ENCODE assay signal across 28 mouse cellular contexts in the genomic region with DNA sequence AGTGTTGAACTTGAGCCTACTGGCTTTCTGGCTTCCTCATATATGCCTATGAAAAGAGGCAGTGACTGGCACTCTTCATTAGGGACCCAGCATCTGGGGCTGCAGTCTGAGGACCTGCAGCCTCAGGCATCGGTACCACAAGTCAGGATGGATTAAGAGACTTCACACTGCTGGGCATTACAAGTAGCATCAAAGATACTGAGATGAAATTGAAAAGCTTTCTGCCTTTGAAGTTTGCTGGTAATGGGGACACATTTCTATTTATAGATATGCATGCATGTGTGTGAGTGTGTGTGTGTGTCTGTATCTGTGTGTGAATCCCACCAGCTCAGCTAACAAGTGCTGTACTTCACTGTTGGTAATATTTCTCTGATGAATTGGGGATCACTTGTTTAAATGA. TPM values are rescaled to one million over a fixed set of nuclear protein-coding genes. Genes with fewer than 3 reads are reported as not detected.
A peak's percentile ranks its signal among the peaks of the same experiment; 100 is the strongest.
DNase-seq lines count a peak whose midpoint lies in the region; ATAC-seq and TF ChIP-seq lines count a peak whose summit lies in the region.
"Had no signal": no experiment of that assay in that cellular context is flagged by ENCODE, and none has a peak within 500 bp of the region (broad histone marks: within the 10 kb centered on the region; RNA-seq: fewer than 3 reads in every experiment).

No protein-coding gene starts in this region.

- no peaks in the 10 kb centered on the region for H3K36me3 ChIP-seq in heart, embryonic 13.5 days
- peaks cover 27% of the 10 kb centered on the region for H3K36me3 ChIP-seq in megakaryocyte, embryonic 14.5 days (replicated peaks; ENCODE audit: low read length)
- no peaks in the 10 kb centered on the region for H3K36me3 ChIP-seq in midbrain, embryonic 15.5 days (replicated peaks)
- H3K36me3 ChIP-seq in myocyte (ENCODE audit: control insufficient read depth, insufficient read depth) = no peaks in the 10 kb centered on the region
- H3K36me3 ChIP-seq: embryonic facial prominence, embryonic 13.5 days; hindbrain, embryonic 10.5 days; limb, embryonic 13.5 days; liver, embryonic 13.5 days; neural tube, embryonic 13.5 days; stomach, embryonic 15.5 days had no signal

- no peak overlapping the region for H3ac ChIP-seq in myocyte (ENCODE audit: control insufficient read depth, insufficient read length)

- peaks cover 92% of the 10 kb centered on the region for H3K4me1 ChIP-seq in heart, embryonic 13.5 days
- peaks cover 96% of the 10 kb centered on the region for H3K4me1 ChIP-seq in megakaryocyte, embryonic 14.5 days
- peaks cover 19% of the 10 kb centered on the region for H3K4me1 ChIP-seq in midbrain, embryonic 15.5 days

- no peak overlapping the region for H3K4me3 ChIP-seq in heart, embryonic 13.5 days
- H3K4me3 ChIP-seq in megakaryocyte, embryonic 14.5 days (replicated peaks) = peak overlapping the region; percentile 28
- no peak overlapping the region for H3K4me3 ChIP-seq in midbrain, embryonic 15.5 days
- H3K4me3 ChIP-seq in myocyte = no peak overlapping the region
- H3K4me3 ChIP-seq: embryonic facial prominence, embryonic 13.5 days; erythroblast, embryonic 14.5 days; forebrain, embryonic 13.5 days; gastrocnemius, adult 2 months; hindbrain, embryonic 10.5 days; limb, embryonic 13.5 days; liver, embryonic 13.5 days; neural tube, embryonic 13.5 days; stomach, embryonic 15.5 days had no signal

- no peaks in the 10 kb centered on the region for H3K27me3 ChIP-seq in heart, embryonic 13.5 days (replicated peaks)
- no peaks in the 10 kb centered on the region for H3K27me3 ChIP-seq in megakaryocyte, embryonic 14.5 days (replicated peaks)
- H3K27me3 ChIP-seq in midbrain, embryonic 15.5 days (replicated peaks) = no peaks in the 10 kb centered on the region
- H3K27me3 ChIP-seq in myocyte (ENCODE audit: control insufficient read depth, insufficient read depth, insufficient read length) = no peaks in the 10 kb centered on the region
- H3K27me3 ChIP-seq: embryonic facial prominence, embryonic 13.5 days; forebrain, embryonic 13.5 days; limb, embryonic 13.5 days; liver, embryonic 13.5 days; neural tube, embryonic 13.5 days; stomach, embryonic 15.5 days had no signal

- H3K9me3 ChIP-seq in heart, embryonic 13.5 days = no peaks in the 10 kb centered on the region
- no peaks in the 10 kb centered on the region for H3K9me3 ChIP-seq in megakaryocyte, embryonic 14.5 days
- no peaks in the 10 kb centered on the region for H3K9me3 ChIP-seq in midbrain, embryonic 15.5 days
- H3K9me3 ChIP-seq: embryonic facial prominence, embryonic 13.5 days; forebrain, embryonic 13.5 days; hindbrain, embryonic 10.5 days; limb, embryonic 13.5 days; liver, embryonic 13.5 days; neural tube, embryonic 13.5 days; stomach, embryonic 15.5 days had no signal

- ATAC-seq in heart, embryonic 13.5 days (ENCODE audit: extremely low read depth, insufficient number of reproducible peaks, low FRiP score, low TSS enrichment) = no peak
- no peak for ATAC-seq in megakaryocyte, adult 5-6 weeks (ENCODE audit: poor library complexity, severe bottlenecking)
- peak; percentile 87 for ATAC-seq in midbrain, embryonic 15.5 days (replicated peaks)
- ATAC-seq: forebrain, embryonic 13.5 days had no signal

- no peak for DNase-seq in heart, postnatal 36 days
- DNase-seq in spleen, adult 18-20 months = no peak
- DNase-seq: adrenal gland, adult 8-10 months; cerebellum, adult 8-10 months; cerebellum, postnatal 36 days; embryo, embryonic 11 days; gastrocnemius, adult 2 months; kidney, adult 18-20 months; kidney, postnatal 4 days; liver, embryonic 13.5 days; lung, adult 2 months; lung, postnatal 14 days; right cerebral cortex, adult 18-20 months; right cerebral cortex, postnatal 4 days; thymus, postnatal 25 days had no signal

- H3K9ac ChIP-seq in heart, embryonic 13.5 days = no peak overlapping the region
- no peak overlapping the region for H3K9ac ChIP-seq in midbrain, embryonic 15.5 days
- H3K9ac ChIP-seq: embryonic facial prominence, embryonic 13.5 days; forebrain, embryonic 13.5 days; limb, embryonic 13.5 days; liver, embryonic 13.5 days; neural tube, embryonic 13.5 days; stomach, embryonic 15.5 days had no signal

- intact Hi-C loops in heart, postnatal 36 days (cut with DNase I) = no loop called here

- TF ChIP-seq POLR2A in myocyte (IDR thresholded peaks at IDR 0.05; ENCODE audit: insufficient read length, low read depth) = no peak

- WGBS in heart, embryonic 13.5 days = 30% methylated on average over 1 of the region's 1 CpGs
- 18% methylated on average over 1 of the region's 1 CpGs for WGBS in midbrain, embryonic 15.5 days

- H3K79me2 ChIP-seq in myocyte (ENCODE audit: control insufficient read depth, insufficient read depth) = peaks cover 8% of the 10 kb centered on the region

- H3K27ac ChIP-seq in heart, embryonic 13.5 days (replicated peaks) = peak overlapping the region; percentile 78
- H3K27ac ChIP-seq in midbrain, embryonic 15.5 days = 0 out of 2 replicates have a peak overlapping the region, but pooled peaks have one; percentile 4
- H3K27ac ChIP-seq: embryonic facial prominence, embryonic 13.5 days; forebrain, embryonic 13.5 days; gastrocnemius, adult 2 months; hindbrain, embryonic 10.5 days; limb, embryonic 13.5 days; liver, embryonic 13.5 days; neural tube, embryonic 13.5 days had no signal

- no peak overlapping the region for H3K4me2 ChIP-seq in heart, embryonic 13.5 days
- H3K4me2 ChIP-seq in midbrain, embryonic 15.5 days = no peak overlapping the region
- peak overlapping the region; percentile 46 for H3K4me2 ChIP-seq in myocyte (ENCODE audit: low read depth)
- H3K4me2 ChIP-seq: embryonic facial prominence, embryonic 13.5 days; forebrain, embryonic 13.5 days; limb, embryonic 13.5 days; liver, embryonic 13.5 days; neural tube, embryonic 13.5 days; stomach, embryonic 15.5 days had no signal

TF ChIP-seq in myocyte, 11 proteins besides CTCF, POLR2A, EP300 and RAD21:
- no peak for TF ChIP-seq USF1 (IDR thresholded peaks at IDR 0.05; ENCODE audit: low read depth)
- TF ChIP-seq REST (IDR thresholded peaks at IDR 0.05; ENCODE audit: insufficient read depth, insufficient read length) = no peak
- no peak for TF ChIP-seq E2F4 (IDR thresholded peaks at IDR 0.05; ENCODE audit: insufficient read depth)
- TF ChIP-seq MYOG (IDR thresholded peaks at IDR 0.05; ENCODE audit: control insufficient read depth in 1 of 3, insufficient read depth in 1 of 3, insufficient read length in 2 of 3, low read depth in 2 of 3) = no peak
- TF ChIP-seq POLR2AphosphoS2 (IDR thresholded peaks at IDR 0.05; ENCODE audit: insufficient read length, low read depth) = no peak
- no peak for TF ChIP-seq TCF3 (IDR thresholded peaks at IDR 0.05; ENCODE audit: insufficient read length, low read depth)
- no peak for TF ChIP-seq MAX (IDR thresholded peaks at IDR 0.05; ENCODE audit: low read depth)
- TF ChIP-seq SRF (IDR thresholded peaks at IDR 0.05; ENCODE audit: control insufficient read depth, insufficient read length, low read depth) = no peak
- no peak for TF ChIP-seq MYOD1 (IDR thresholded peaks at IDR 0.05; ENCODE audit: control insufficient read depth in 1 of 3, insufficient read length in 2 of 3, low read depth in 2 of 3)
- no peak for TF ChIP-seq TCF12 (IDR thresholded peaks at IDR 0.05; ENCODE audit: insufficient read depth, poor library complexity, severe bottlenecking)

RNA-seq across cellular contexts. Expression of a gene that starts 27.8 kb away (rescaled TPM):
- 37.9 and 41.4 TPM in 2 replicates for polyA plus RNA-seq in heart, embryonic 13.5 days (2015; fragmentation: Nextera tagmentation; extraction: Ambion mirVana)
- total RNA-seq in heart, postnatal 36 days (2021) = 10 to 100 TPM; 12.8 to 13.7 TPM
- polyA plus RNA-seq in megakaryocyte, embryonic 14.5 days (2012; ENCODE audit: insufficient read depth, low replicate concordance) = 0.59 TPM in 1 of 2 replicates, not detected in the other
- total RNA-seq in megakaryocyte, adult 5-6 weeks (2015) = 2.2 and 5.0 TPM in 2 replicates
- total RNA-seq in megakaryocyte, adult 5-6 weeks (2017) = 2.8 and 3.7 TPM in 2 replicates
- 15.4 and 16.3 TPM in 2 replicates for polyA plus RNA-seq in midbrain, embryonic 15.5 days (2015; fragmentation: Nextera tagmentation; extraction: Ambion mirVana)
- 6.9 TPM for polyA plus RNA-seq in myocyte (2012; fragmentation: generic; extraction: Trizol)

RNA-seq across cellular contexts. Expression of a gene that starts 43.2 kb away (rescaled TPM):
- polyA plus RNA-seq in heart, embryonic 13.5 days (2015; fragmentation: Nextera tagmentation; extraction: Ambion mirVana) = 2.2 and 2.5 TPM in 2 replicates
- total RNA-seq in heart, postnatal 36 days (2021) = 1 to 10 TPM in 1 of 2 experiments, under 1 TPM in 1; 0.78 to 1.0 TPM
- not detected in 2 replicates for polyA plus RNA-seq in megakaryocyte, embryonic 14.5 days (2012; ENCODE audit: insufficient read depth, low replicate concordance)
- total RNA-seq in megakaryocyte, adult 5-6 weeks (2015) = 0.04 and 0.16 TPM in 2 replicates
- total RNA-seq in megakaryocyte, adult 5-6 weeks (2017) = not detected in 2 replicates
- polyA plus RNA-seq in midbrain, embryonic 15.5 days (2015; fragmentation: Nextera tagmentation; extraction: Ambion mirVana) = 2.7 and 4.7 TPM in 2 replicates
- 0.52 TPM for polyA plus RNA-seq in myocyte (2012; fragmentation: generic; extraction: Trizol)
- total RNA-seq: megakaryocyte-erythroid progenitor cell, adult 5-6 weeks had no signal
- polyA plus RNA-seq: erythroblast, embryonic 14.5 days had no signal
